Mouse (Mus musculus): ENCODE results near the gene Chrna5.

DNA sequence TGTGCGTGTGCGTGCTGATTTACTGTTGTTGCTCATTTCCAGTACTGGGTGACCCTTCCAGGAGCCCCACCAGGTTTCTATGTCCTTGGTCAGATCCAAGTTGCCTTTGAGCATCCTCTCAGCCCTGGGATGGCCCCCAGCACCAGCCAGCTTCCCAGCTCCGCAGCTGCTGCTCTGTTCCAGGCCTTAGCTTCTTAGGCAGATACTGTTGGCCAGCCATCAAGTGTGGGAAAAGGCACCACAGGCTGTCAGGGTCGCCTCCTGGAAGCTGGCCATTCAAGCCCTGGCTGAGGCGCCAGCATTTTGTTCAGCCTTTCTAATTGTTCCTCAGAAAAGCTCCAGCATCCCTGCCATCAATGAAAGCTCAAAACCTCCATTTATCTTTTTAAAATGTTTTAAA lies 59.3 kb downstream of the Chrna5 start:
- TF ChIP-seq GATA1 (IDR thresholded peaks at IDR 0.05; ENCODE audit: low read length) = no peak
- no peak for TF ChIP-seq TAL1 (IDR thresholded peaks at IDR 0.05; ENCODE audit: low read length)

All from erythroblast, embryonic 14.5 days (primary cell).